Mouse (Mus musculus) thymus, adult 2 months (tissue): ENCODE results near the gene Mylip.

Experiments used
- CTCF ChIP-seq: fragments of 200-500 bp; IDR thresholded peaks from 2 replicates; pipeline ENCODE4 v1.5.1; 2012; ENCODE audit warnings: mild to moderate bottlenecking, control low read depth, low read length, moderate library complexity, borderline replicate concordance; ENCODE audit not compliant: control insufficient read depth, poor library complexity, insufficient read depth; ENCODE audit errors: extremely low read depth
- POLR2A ChIP-seq: fragments of 200-500 bp; IDR thresholded peaks from 2 replicates; pipeline ENCODE4 v1.6.1; 2012; ENCODE audit warnings: mild to moderate bottlenecking, low read length, control low read depth, moderate library complexity; ENCODE audit not compliant: control insufficient read depth, poor library complexity, insufficient read depth; ENCODE audit errors: extremely low read depth

DNA sequence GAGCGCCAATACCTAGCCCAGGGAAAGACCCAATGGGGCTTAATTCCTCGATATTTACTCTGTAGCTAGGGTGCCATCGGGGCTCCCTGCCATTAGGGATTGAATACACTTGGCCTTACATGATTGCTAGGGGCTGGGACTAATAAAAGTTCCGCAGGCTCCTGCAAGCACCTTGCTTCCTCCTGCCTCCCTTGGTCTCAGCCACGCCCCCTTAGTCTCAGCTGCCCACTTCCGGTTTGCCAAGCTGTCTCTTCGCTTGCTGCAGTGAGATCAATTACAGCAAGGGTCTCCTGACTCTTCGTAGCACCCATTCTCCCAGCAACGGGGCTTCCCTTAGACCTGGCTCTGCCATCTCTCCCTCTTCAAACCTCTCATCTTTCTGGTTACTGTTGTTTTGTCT lies 63.5 kb downstream of the Mylip start:
- TF ChIP-seq CTCF (no peak), POLR2A (no peak)
